Mouse (Mus musculus): ENCODE measurements at regions not wholly inside any gene's neighbourhood (a gene's known extent, or its start where the extent isn't known, plus 50 kb on each side); places are given as distances from the start of the nearest gene placed in this dataset.

DNA sequence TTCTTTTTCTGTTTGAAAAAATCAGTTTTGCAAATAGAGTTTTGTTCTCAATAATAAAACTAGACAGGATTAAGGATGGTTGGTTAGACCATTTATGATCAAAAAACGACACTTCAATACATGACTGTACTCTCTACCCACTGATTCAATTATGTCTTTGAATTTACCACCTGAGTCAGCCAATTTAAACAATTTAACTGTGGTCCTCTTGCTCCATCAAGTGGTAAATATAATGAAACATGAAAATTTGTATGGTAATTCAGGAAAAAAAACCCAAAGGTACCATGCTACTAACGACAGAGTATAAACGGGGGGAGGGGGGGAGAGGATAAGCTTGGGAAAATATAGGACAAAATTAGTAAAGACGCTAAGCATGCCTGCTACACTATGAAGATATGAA is 341.2 kb downstream of the Cdh9 start:
- TF ChIP-seq ZC3H11A (IDR thresholded peaks at IDR 0.05; ENCODE audit: borderline replicate concordance, low read depth, low read length) (no peak), ZNF384 (IDR thresholded peaks at IDR 0.05; ENCODE audit: low read depth, low read length) (no peak), CHD2 (IDR thresholded peaks at IDR 0.05; ENCODE audit: low read depth, low read length) (no peak), HCFC1 (IDR thresholded peaks at IDR 0.05; ENCODE audit: borderline replicate concordance, insufficient read depth, low read length) (no peak)
